Mouse (Mus musculus) intestine, postnatal 0 days (tissue): ENCODE data around the gene Prl7d1. TPM values are rescaled to one million over a fixed set of nuclear protein-coding genes. Genes with fewer than 3 reads are reported as not detected.
"Not testable (repeated sequence)": the region's sequence is repeated elsewhere in the genome, so short reads cannot be mapped to it uniquely, and the experiment has no call there.

Experiments used
- ATAC-seq: fragments of 200-750 bp; cut with Nextera tagmentation; 2 replicates; pipeline ENCODE4 v1.8.0; 2017; ENCODE audit warnings: mild to moderate bottlenecking, moderate TSS enrichment, moderate library complexity
- H3K27ac ChIP-seq: fragments of 300-500 bp; sonication (generic); 2 replicates; pipeline ENCODE4 v1.5.1; 2014; ENCODE audit warnings: mild to moderate bottlenecking, low read depth, low read length, moderate library complexity
- H3K27me3 ChIP-seq: fragments of 300-500 bp; sonication (generic); replicated peaks from 2 replicates; pipeline ENCODE4 v1.6.1; 2014; ENCODE audit warnings: low read length, mixed read lengths; ENCODE audit not compliant: control insufficient read depth, insufficient read depth
- H3K36me3 ChIP-seq: fragments of 300-500 bp; sonication (generic); 2 replicates; pipeline ENCODE4 v1.6.1; 2014; ENCODE audit warnings: mild to moderate bottlenecking, moderate library complexity; ENCODE audit not compliant: control insufficient read depth, insufficient read depth
- H3K4me1 ChIP-seq: fragments of 300-500 bp; sonication (generic); replicated peaks from 2 replicates; pipeline ENCODE4 v1.6.1; 2014; ENCODE audit warnings: antibody characterized with exemption, low read length, mixed read lengths; ENCODE audit not compliant: control insufficient read depth, insufficient read depth
- H3K4me2 ChIP-seq: fragments of 300-500 bp; sonication (generic); replicated peaks from 2 replicates; pipeline ENCODE4 v1.6.1; 2014; ENCODE audit warnings: low read depth, mild to moderate bottlenecking, moderate library complexity
- H3K4me3 ChIP-seq: fragments of 300-500 bp; sonication (generic); 2 replicates; pipeline ENCODE4 v1.5.1; 2014; ENCODE audit warnings: low read depth, low read length
- H3K9ac ChIP-seq: fragments of 300-500 bp; sonication (generic); 2 replicates; pipeline ENCODE4 v1.6.1; 2014; ENCODE audit warnings: mild to moderate bottlenecking, low read depth, low read length
- H3K9me3 ChIP-seq: fragments of 300-500 bp; sonication (generic); 2 replicates; pipeline ENCODE4 v1.6.1; 2016; ENCODE audit warnings: mixed run types; ENCODE audit not compliant: control insufficient read depth
- CTCF ChIP-seq: sonication (generic); IDR thresholded peaks from 2 replicates; pipeline ENCODE4 v1.5.1; 2016; ENCODE audit warnings: low read depth, mild to moderate bottlenecking, control low read depth, antibody characterized with exemption, moderate library complexity
- WGBS: fragments of 180-500 bp; shearing (Covaris S2); extraction: QIAGEN DNeasy Blood & Tissue Kit; methylation state at CpG from one replicate; pipeline ENCODE4 v1.1.7; 2014; 5-methylcytosine and 5-hydroxymethylcytosine counted together
- polyA plus RNA-seq: library from polyadenylated mRNA; unstranded; fragments of >200 nt; fragmentation: Nextera tagmentation; extraction: Ambion mirVana; gene quantifications from 2 replicates; pipeline ENCODE4 v1.2.1, GENCODE M21; 2015

Gene Prl7d1
- polyA plus RNA-seq, result not detected in 2 replicates

DNA sequence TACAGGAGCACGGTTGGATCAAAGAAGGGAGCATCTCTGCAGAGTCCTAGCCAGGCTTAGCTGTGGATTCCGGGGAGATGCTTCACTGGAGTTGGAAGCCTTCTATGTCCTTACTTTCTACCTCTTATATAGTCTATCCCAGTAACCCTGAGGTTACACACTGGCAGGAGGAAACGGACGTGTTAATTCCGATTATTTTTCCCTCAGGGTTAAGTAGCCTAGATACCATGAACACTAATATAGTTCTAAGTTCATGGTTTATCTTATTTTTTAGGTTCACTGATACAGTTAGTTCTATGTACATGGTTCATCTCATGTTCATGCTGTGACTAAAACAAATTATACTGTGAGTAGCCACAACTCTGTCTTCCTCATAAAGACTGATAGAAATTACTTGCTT, at the start of gene Prl7d1:
TSS of gene Prl7d1 (minus strand) at position 101 of the 400 bp plus-strand sequence.
- H3K27me3 ChIP-seq, result no peaks in the 10 kb centered on the region
- H3K9ac ChIP-seq, result no peak within 1 kb of the TSS
- no peak within 1 kb of the TSS for H3K4me2 ChIP-seq
- no peak for ATAC-seq
- H3K9me3 ChIP-seq, result no peaks in the 10 kb centered on the region
- WGBS, result 72% methylated on average over 5 of the region's 5 CpGs
- TF ChIP-seq CTCF, result no peak
- H3K4me3 ChIP-seq, result no peak within 1 kb of the TSS
- no peak within 1 kb of the TSS for H3K27ac ChIP-seq
- no peaks in the 10 kb centered on the region for H3K4me1 ChIP-seq
- no peaks in the 10 kb centered on the region for H3K36me3 ChIP-seq

DNA sequence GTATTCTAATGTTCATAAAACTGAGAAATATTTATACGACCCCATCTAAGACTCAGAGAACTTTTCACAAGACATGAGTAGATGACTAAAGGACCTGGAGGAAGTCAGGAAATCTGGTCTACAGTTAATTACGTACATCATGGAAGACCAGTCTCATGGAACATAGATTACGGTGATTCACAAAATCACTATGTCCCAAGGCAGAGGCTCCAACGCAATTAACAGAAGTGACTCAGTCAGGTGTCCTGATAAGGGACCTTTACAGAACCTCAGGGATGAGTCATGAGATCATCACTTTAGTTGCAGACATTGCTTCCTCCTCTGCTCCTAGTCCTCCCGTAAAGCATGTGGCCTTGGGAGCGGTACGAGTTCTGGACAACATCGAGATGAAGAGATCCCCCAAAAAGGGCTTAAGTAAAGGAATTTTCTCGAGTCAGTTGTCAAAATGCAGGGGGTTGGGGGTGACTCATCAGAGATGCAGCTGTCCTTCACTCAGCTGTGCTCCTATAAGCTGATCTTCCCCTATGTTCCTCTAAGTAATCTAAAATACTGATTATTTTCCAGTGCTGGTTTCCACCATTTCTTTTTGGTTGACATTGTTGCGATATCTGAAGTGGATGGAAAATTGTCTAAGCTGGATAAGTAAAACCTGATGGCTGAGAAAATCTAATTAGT, 18.1 kb upstream of the Prl7d1 start:
- 84% methylated on average over 10 of the region's 10 CpGs for WGBS
- H3K9ac ChIP-seq, result no peak overlapping the region
- no peaks in the 10 kb centered on the region for H3K9me3 ChIP-seq
- H3K4me3 ChIP-seq, result no peak overlapping the region
- no peaks in the 10 kb centered on the region for H3K36me3 ChIP-seq
- H3K27me3 ChIP-seq, result no peaks in the 10 kb centered on the region
- no peak overlapping the region for H3K4me2 ChIP-seq
- H3K27ac ChIP-seq, result no peak overlapping the region
- TF ChIP-seq CTCF, result no peak
- ATAC-seq, result no peak
- no peaks in the 10 kb centered on the region for H3K4me1 ChIP-seq

DNA sequence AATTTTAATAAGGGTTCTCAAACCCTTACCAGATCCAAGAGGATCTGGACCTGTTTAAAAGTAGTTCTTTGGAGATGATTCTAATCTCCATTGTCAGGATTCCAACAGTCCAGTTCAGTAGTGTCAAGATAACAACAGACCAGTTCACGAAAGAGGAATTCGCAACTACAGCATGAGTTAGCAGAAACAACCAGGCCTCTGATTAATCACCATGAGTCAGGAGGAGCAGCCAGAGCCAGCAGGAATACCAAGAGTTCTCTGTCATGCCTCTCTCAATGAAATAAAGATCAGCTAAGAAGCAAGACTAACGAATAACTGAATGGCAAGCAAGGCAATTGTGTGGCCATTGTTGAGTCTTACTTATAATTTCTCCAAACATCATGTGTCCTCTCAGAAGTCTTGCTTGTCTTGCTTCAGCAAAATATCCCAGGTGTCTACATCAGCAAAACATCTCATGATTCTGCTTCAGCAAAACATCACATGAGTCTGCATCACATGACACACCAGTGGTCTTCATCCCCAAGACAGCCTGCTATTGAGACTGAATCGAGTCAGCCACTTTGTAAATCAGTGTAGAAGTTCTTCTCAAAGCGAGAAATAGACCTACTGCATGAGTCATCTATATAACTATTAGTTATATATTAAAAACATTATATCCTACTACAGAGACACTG, 13.9 kb upstream of the Prl7d1 start:
- H3K9ac ChIP-seq, ATAC-seq, H3K4me3 ChIP-seq, H3K27me3 ChIP-seq, H3K9me3 ChIP-seq, H3K27ac ChIP-seq, H3K4me1 ChIP-seq, H3K4me2 ChIP-seq, H3K36me3 ChIP-seq: not testable (repeated sequence)
- WGBS, result 71% methylated on average over 5 of the region's 5 CpGs

DNA sequence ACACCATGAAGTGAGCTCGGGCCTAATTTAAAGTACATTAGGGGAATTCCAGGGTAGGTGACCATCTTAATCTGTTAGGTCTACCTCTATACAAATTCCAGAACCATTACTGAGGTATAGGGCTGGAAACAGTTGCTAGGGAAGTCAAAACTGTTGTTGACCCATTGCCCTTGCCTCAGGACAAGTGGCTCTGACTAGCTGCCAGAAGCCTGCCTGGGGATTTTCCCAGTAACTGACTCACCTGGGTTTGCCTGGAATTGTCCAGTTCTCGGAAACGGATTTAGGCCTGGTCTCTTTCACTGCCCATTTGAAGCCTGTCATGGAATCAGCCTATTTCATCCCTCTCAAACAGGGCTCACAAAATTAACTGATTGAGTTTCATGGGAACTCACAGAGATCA, 8.5 kb upstream of the Prl7d1 start:
- H3K36me3 ChIP-seq, ATAC-seq, H3K27me3 ChIP-seq, H3K4me3 ChIP-seq, H3K4me2 ChIP-seq, H3K9me3 ChIP-seq, H3K9ac ChIP-seq, H3K4me1 ChIP-seq, H3K27ac ChIP-seq: not testable (repeated sequence)
- 90% methylated on average over 3 of the region's 3 CpGs for WGBS

GRCm38 (mm10) chr13:27706521-27706920, 10.0 kb downstream of the Prl7d1 start:
- Histone ChIP-seq H3K4me2 (no peak overlapping the region), H3K4me1 (no peaks in the 10 kb centered on the region), H3K9ac (no peak overlapping the region), H3K27me3 (no peaks in the 10 kb centered on the region), H3K36me3 (no peaks in the 10 kb centered on the region), H3K27ac (no peak overlapping the region), H3K4me3 (no peak overlapping the region), H3K9me3 (no peaks in the 10 kb centered on the region)
- TF ChIP-seq CTCF, result no peak
- ATAC-seq, result no peak
- 69% methylated on average over 2 of the region's 2 CpGs for WGBS

DNA sequence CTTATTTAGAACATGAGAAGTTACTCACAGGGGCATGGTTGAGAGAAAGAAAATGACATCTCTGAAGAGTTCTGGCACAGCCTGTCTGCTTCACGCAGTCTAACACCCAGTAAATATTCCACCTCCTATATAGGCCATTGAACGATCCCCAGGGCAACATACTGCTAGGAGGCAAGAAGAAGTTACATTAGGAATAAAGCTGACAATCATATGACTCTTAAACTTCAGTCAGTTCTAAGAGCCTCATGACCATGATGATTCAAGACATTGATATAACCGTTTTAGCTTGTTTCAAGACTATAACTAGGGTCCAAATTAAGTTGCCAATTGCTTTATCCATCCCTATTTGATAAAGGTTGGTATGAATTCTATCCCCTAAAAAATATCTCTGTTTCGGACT, 48.6 kb downstream of the Prl7d1 start, which contains the start of gene Prl7a2:
TSS of gene Prl7a2 (minus strand) at position 101 of the 400 bp plus-strand sequence.
- no peak for TF ChIP-seq CTCF
- Histone ChIP-seq H3K4me2 (no peak within 1 kb of the TSS), H3K4me3 (no peak within 1 kb of the TSS), H3K27me3 (no peaks in the 10 kb centered on the region), H3K27ac (no peak within 1 kb of the TSS), H3K9ac (no peak within 1 kb of the TSS), H3K9me3 (no peaks in the 10 kb centered on the region), H3K4me1 (no peaks in the 10 kb centered on the region), H3K36me3 (no peaks in the 10 kb centered on the region)
- ATAC-seq, result no peak
- WGBS, result 77% methylated on average over 4 of the region's 4 CpGs
